Mouse (Mus musculus): ENCODE results near the gene Efcc1. TPM values are rescaled to one million over a fixed set of nuclear protein-coding genes. Genes with fewer than 3 reads are reported as not detected.
A peak's percentile ranks its signal among the peaks of the same experiment; 100 is the strongest.

Efcc1 gene
- polyA plus RNA-seq, 1 experiment from 2014 or later: 2.0 TPM

- H3K4me3 ChIP-seq: peak overlapping the region; percentile 42
- H3K27me3 ChIP-seq: peaks cover 63% of the 10 kb centered on the region
- peak; percentile 45; the same call in 1 of the 2 replicates for ATAC-seq (replicated peaks)
- peak overlapping the region; percentile 26 for H3K9ac ChIP-seq (replicated peaks)
- no peaks in the 10 kb centered on the region for H3K9me3 ChIP-seq
- peaks cover 36% of the 10 kb centered on the region for H3K4me1 ChIP-seq
- under 1% methylated on average over 50 of the region's 53 CpGs for WGBS
- no peak overlapping the region for H3K27ac ChIP-seq (replicated peaks)
- no peaks in the 10 kb centered on the region for H3K36me3 ChIP-seq
- peak overlapping the region; percentile 88 for H3K4me2 ChIP-seq (replicated peaks)
Observed at GRCm38 (mm10) chr6:87732151-87733011, 1.7 kb downstream of the Efcc1 start.

GRCm38 (mm10) chr6:87733131-87733930, 2.7 kb downstream of the Efcc1 start:
- Histone ChIP-seq H3K4me3 (peak overlapping the region; percentile 42), H3K36me3 (no peaks in the 10 kb centered on the region), H3K27ac (replicated peaks) (no peak overlapping the region), H3K9me3 (no peaks in the 10 kb centered on the region), H3K4me2 (replicated peaks) (peak overlapping the region; percentile 88), H3K9ac (replicated peaks) (no peak overlapping the region), H3K27me3 (peaks cover 61% of the 10 kb centered on the region), H3K4me1 (peaks cover 36% of the 10 kb centered on the region)
- WGBS: 25% methylated on average over 14 of the region's 14 CpGs
- no peak for ATAC-seq (replicated peaks)

GRCm38 (mm10) chr6:87734136-87734535, 3.5 kb downstream of the Efcc1 start:
- no peaks in the 10 kb centered on the region for H3K9me3 ChIP-seq
- no peak overlapping the region for H3K9ac ChIP-seq (replicated peaks)
- no peaks in the 10 kb centered on the region for H3K36me3 ChIP-seq
- no peak overlapping the region for H3K27ac ChIP-seq (replicated peaks)
- no peak overlapping the region for H3K4me3 ChIP-seq
- 76% methylated on average over 5 of the region's 5 CpGs for WGBS
- no peak overlapping the region for H3K4me2 ChIP-seq (replicated peaks)
- ATAC-seq (replicated peaks): no peak
- peaks cover 36% of the 10 kb centered on the region for H3K4me1 ChIP-seq
- peaks cover 56% of the 10 kb centered on the region for H3K27me3 ChIP-seq

- no peaks in the 10 kb centered on the region for H3K36me3 ChIP-seq
- H3K4me3 ChIP-seq: no peak overlapping the region
- ATAC-seq (replicated peaks): no peak
- H3K27me3 ChIP-seq: peaks cover 28% of the 10 kb centered on the region
- no peaks in the 10 kb centered on the region for H3K9me3 ChIP-seq
- H3K4me1 ChIP-seq: peaks cover 17% of the 10 kb centered on the region
- no peak overlapping the region for H3K27ac ChIP-seq (replicated peaks)
- no peak overlapping the region for H3K4me2 ChIP-seq (replicated peaks)
- WGBS: 92% methylated on average over 4 of the region's 4 CpGs
- H3K9ac ChIP-seq (replicated peaks): no peak overlapping the region
Observed at GRCm38 (mm10) chr6:87736923-87737322, 6.3 kb downstream of the Efcc1 start.

- H3K4me3 ChIP-seq: no peak overlapping the region
- H3K4me2 ChIP-seq (replicated peaks): no peak overlapping the region
- H3K9me3 ChIP-seq: no peaks in the 10 kb centered on the region
- H3K27ac ChIP-seq (replicated peaks): no peak overlapping the region
- peaks cover 17% of the 10 kb centered on the region for H3K27me3 ChIP-seq
- H3K36me3 ChIP-seq: no peaks in the 10 kb centered on the region
- H3K9ac ChIP-seq (replicated peaks): no peak overlapping the region
- 35% methylated on average over 4 of the region's 4 CpGs for WGBS
- no peak for ATAC-seq (replicated peaks)
- peaks cover 6% of the 10 kb centered on the region for H3K4me1 ChIP-seq
Observed at GRCm38 (mm10) chr6:87737921-87738626, 7.4 kb downstream of the Efcc1 start.

GRCm38 (mm10) chr6:87739898-87740297, 9.2 kb downstream of the Efcc1 start:
- Histone ChIP-seq H3K4me2 (replicated peaks) (no peak overlapping the region), H3K4me3 (no peak overlapping the region), H3K9ac (replicated peaks) (no peak overlapping the region), H3K36me3 (no peaks in the 10 kb centered on the region), H3K27me3 (0 out of 2 replicates have a peak, but pooled peaks cover 5% of the 10 kb centered on the region), H3K9me3 (no peaks in the 10 kb centered on the region), H3K27ac (replicated peaks) (no peak overlapping the region), H3K4me1 (no peaks in the 10 kb centered on the region)
- ATAC-seq (replicated peaks): no peak
- 68% methylated on average over 6 of the region's 6 CpGs for WGBS

- H3K36me3 ChIP-seq: no peaks in the 10 kb centered on the region
- no peak overlapping the region for H3K27ac ChIP-seq (replicated peaks)
- H3K9ac ChIP-seq (replicated peaks): no peak overlapping the region
- no peak overlapping the region for H3K4me3 ChIP-seq
- no peak overlapping the region for H3K4me2 ChIP-seq (replicated peaks)
- no peak for ATAC-seq (replicated peaks)
- H3K4me1 ChIP-seq: no peaks in the 10 kb centered on the region
- H3K27me3 ChIP-seq: no peaks in the 10 kb centered on the region
- no peaks in the 10 kb centered on the region for H3K9me3 ChIP-seq
Observed at GRCm38 (mm10) chr6:87740496-87740895, 9.8 kb downstream of the Efcc1 start.

- Histone ChIP-seq H3K9me3 (no peaks in the 10 kb centered on the region), H3K4me1 (no peaks in the 10 kb centered on the region), H3K9ac (replicated peaks) (no peak overlapping the region), H3K4me3 (no peak overlapping the region), H3K27ac (replicated peaks) (no peak overlapping the region), H3K27me3 (no peaks in the 10 kb centered on the region), H3K4me2 (replicated peaks) (no peak overlapping the region), H3K36me3 (no peaks in the 10 kb centered on the region)
- WGBS: 92% methylated on average over 8 of the region's 8 CpGs
- no peak for ATAC-seq (replicated peaks)
Observed at GRCm38 (mm10) chr6:87741978-87742377, 11.3 kb downstream of the Efcc1 start.

- ATAC-seq (replicated peaks): no peak
- 81% methylated on average over 5 of the region's 5 CpGs for WGBS
Observed at GRCm38 (mm10) chr6:87742804-87743203, 12.1 kb downstream of the Efcc1 start.

GRCm38 (mm10) chr6:87743281-87743680, 12.6 kb downstream of the Efcc1 start:
- no peaks in the 10 kb centered on the region for H3K27me3 ChIP-seq
- no peaks in the 10 kb centered on the region for H3K4me1 ChIP-seq
- ATAC-seq (replicated peaks): no peak
- no peak overlapping the region for H3K27ac ChIP-seq (replicated peaks)
- 70% methylated on average over 5 of the region's 5 CpGs for WGBS
- H3K36me3 ChIP-seq: no peaks in the 10 kb centered on the region
- no peak overlapping the region for H3K4me3 ChIP-seq
- H3K9ac ChIP-seq (replicated peaks): no peak overlapping the region
- H3K9me3 ChIP-seq: no peaks in the 10 kb centered on the region
- H3K4me2 ChIP-seq (replicated peaks): no peak overlapping the region

More at GRCm38 (mm10) chr6:87742804-87743203, 12.1 kb downstream of the Efcc1 start:
- H3K4me1 ChIP-seq: no peaks in the 10 kb centered on the region
- H3K27ac ChIP-seq (replicated peaks): no peak overlapping the region
- no peaks in the 10 kb centered on the region for H3K27me3 ChIP-seq
- H3K9me3 ChIP-seq: no peaks in the 10 kb centered on the region
- H3K9ac ChIP-seq (replicated peaks): no peak overlapping the region
- no peaks in the 10 kb centered on the region for H3K36me3 ChIP-seq
- H3K4me2 ChIP-seq (replicated peaks): no peak overlapping the region
- no peak overlapping the region for H3K4me3 ChIP-seq

- no peak for ATAC-seq (replicated peaks)
Observed at GRCm38 (mm10) chr6:87744632-87745031, 14.0 kb downstream of the Efcc1 start.

GRCm38 (mm10) chr6:87745301-87745700, 14.6 kb downstream of the Efcc1 start:
- no peak overlapping the region for H3K4me3 ChIP-seq
- ATAC-seq (replicated peaks): no peak
- no peaks in the 10 kb centered on the region for H3K36me3 ChIP-seq
- H3K27ac ChIP-seq (replicated peaks): no peak overlapping the region
- H3K4me1 ChIP-seq: no peaks in the 10 kb centered on the region
- H3K9ac ChIP-seq (replicated peaks): no peak overlapping the region
- no peak overlapping the region for H3K4me2 ChIP-seq (replicated peaks)
- 48% methylated on average over 1 of the region's 1 CpGs for whole genome bisulfite sequencing
- no peaks in the 10 kb centered on the region for H3K27me3 ChIP-seq
- H3K9me3 ChIP-seq: no peaks in the 10 kb centered on the region

More at GRCm38 (mm10) chr6:87744632-87745031, 14.0 kb downstream of the Efcc1 start:
- Histone ChIP-seq H3K4me2 (replicated peaks) (no peak overlapping the region), H3K27ac (replicated peaks) (no peak overlapping the region), H3K9ac (replicated peaks) (no peak overlapping the region), H3K4me1 (no peaks in the 10 kb centered on the region), H3K4me3 (no peak overlapping the region), H3K9me3 (no peaks in the 10 kb centered on the region), H3K27me3 (no peaks in the 10 kb centered on the region), H3K36me3 (no peaks in the 10 kb centered on the region)
- 92% methylated on average over 3 of the region's 3 CpGs for WGBS
